Comparison of ENCODE assay signal across 22 mouse cellular contexts in the genomic region with DNA sequence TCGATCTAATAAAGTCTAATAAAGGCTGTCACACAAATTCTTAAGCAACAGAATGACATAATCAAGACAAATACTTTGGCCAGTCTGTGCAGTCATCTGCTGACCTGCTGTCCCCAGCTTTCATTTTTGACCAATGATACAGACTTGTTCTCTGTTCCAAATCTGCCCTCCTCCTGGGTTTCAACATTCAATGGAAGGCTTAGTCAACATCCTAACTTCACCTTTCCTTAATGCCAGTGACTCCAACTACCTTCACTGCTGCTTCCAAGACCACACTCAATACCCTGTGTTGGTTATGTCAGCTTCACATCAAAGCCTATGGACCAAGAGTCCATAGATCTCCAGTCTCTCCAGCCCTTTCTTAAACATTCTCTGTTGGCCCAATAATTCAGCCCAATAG.
DNase-seq lines count a peak whose midpoint lies in the region; TF ChIP-seq lines count a peak whose summit lies in the region.
"Had no signal": no experiment of that assay in that cellular context is flagged by ENCODE, and none has a peak within 500 bp of the region (broad histone marks: within the 10 kb centered on the region; RNA-seq: fewer than 3 reads in every experiment).

No protein-coding gene starts in this region.

- no peak overlapping the region for H3K27ac ChIP-seq in liver, adult 2 months (replicated peaks; ENCODE audit: insufficient read depth, low read depth, low read length)
- H3K27ac ChIP-seq: embryonic facial prominence, embryonic 10.5 days; embryonic facial prominence, embryonic 12.5 days; forebrain, embryonic 13.5 days; forebrain, embryonic 15.5 days had no signal

- peak; percentile 38 for DNase-seq in adrenal gland, adult 2 months
- no peak for DNase-seq in adrenal gland, adult 18-20 months (ENCODE audit: low spot score in 2 of 2)
- peak; percentile 15 for DNase-seq in liver, adult 2 months (ENCODE audit: extremely low read depth, low read depth, low spot score)
- DNase-seq in liver = no peak
- DNase-seq in lung, postnatal 36 days = peak; percentile 3
- no peak for DNase-seq in lung, adult 18-20 months
- DNase-seq: adrenal gland, adult 8-10 months; adrenal gland, postnatal 14 days; adrenal gland, postnatal 36 days; B cell, adult 2 months; cerebellum, adult 11-12 months; cerebellum, adult 2 months; cerebellum, adult 9-10 months; cerebellum, postnatal 10 days; cerebellum, postnatal 25 days; forebrain, postnatal 0 days had no signal

- 42% methylated on average over 1 of the region's 1 CpGs for WGBS in liver, adult 2 months

- H3K79me2 ChIP-seq in liver, adult 2 months (ENCODE audit: control insufficient read depth, insufficient read depth, low read length) = no peaks in the 10 kb centered on the region

- H3K4me1 ChIP-seq in liver, adult 2 months (ENCODE audit: control insufficient read depth, insufficient read depth, low read length) = no peaks in the 10 kb centered on the region
- H3K4me1 ChIP-seq: embryonic facial prominence, embryonic 12.5 days had no signal

- no peak for TF ChIP-seq POLR2A in liver, adult 2 months (IDR thresholded peaks at IDR 0.05; ENCODE audit: extremely low read depth, insufficient read depth, low read length)

- no peaks in the 10 kb centered on the region for H3K27me3 ChIP-seq in liver, adult 2 months (ENCODE audit: control insufficient read depth, insufficient read depth, low read length)
- H3K27me3 ChIP-seq: CH12.LX; embryonic facial prominence, embryonic 12.5 days; forebrain, embryonic 13.5 days; forebrain, embryonic 15.5 days had no signal

- no peak overlapping the region for H3K4me3 ChIP-seq in liver, adult 2 months (ENCODE audit: insufficient read depth, low read depth, low read length)
- H3K4me3 ChIP-seq: embryonic facial prominence, embryonic 10.5 days; embryonic facial prominence, embryonic 12.5 days; forebrain, embryonic 13.5 days; forebrain, embryonic 15.5 days had no signal

- H3K36me3 ChIP-seq in liver, adult 2 months (ENCODE audit: control insufficient read depth, insufficient read depth, low read length) = no peaks in the 10 kb centered on the region
- H3K36me3 ChIP-seq: embryonic facial prominence, embryonic 10.5 days; embryonic facial prominence, embryonic 12.5 days; forebrain, embryonic 15.5 days; G1E had no signal

- H3K9ac ChIP-seq in liver, adult 2 months (ENCODE audit: low read depth, low read length) = no peak overlapping the region
- H3K9ac ChIP-seq: embryonic facial prominence, embryonic 12.5 days; forebrain, embryonic 13.5 days; forebrain, embryonic 15.5 days; forebrain, postnatal 0 days had no signal

- TF ChIP-seq CTCF in liver, adult 2 months (IDR thresholded peaks at IDR 0.05; ENCODE audit: low read depth, low read length) = no peak

Comparison
In these comparisons a context has a peak if more than half of its experiments do, and no peak if none do; other contexts are left out.
1. DNase-seq: peak in adrenal gland, adult 2 months (single experiment), liver, adult 2 months (single experiment) and lung, postnatal 36 days (single experiment); none in adrenal gland, adult 18-20 months (0 of 2), liver (single experiment) and lung, adult 18-20 months (0 of 2).